Comparison of ENCODE assay signal across 32 mouse cellular contexts in the genomic region with DNA sequence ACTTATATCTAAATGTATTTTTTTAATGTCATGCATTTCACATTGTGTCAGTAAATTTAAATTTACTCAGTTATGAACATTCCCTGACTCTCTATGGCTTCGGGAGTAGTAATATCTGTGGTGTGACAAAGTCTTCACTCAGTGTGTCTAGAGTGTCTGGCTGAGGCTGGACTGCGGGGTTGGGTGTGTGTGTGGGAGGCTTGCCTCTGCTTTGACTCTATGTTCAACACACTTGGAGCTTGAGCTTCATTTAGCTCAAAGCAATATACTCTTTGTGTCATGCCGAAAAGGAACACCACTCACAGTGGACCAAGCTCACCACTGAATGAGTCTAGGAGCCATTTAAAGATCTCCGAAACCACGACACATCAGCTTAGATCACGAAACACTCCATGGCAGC. TPM values are rescaled to one million over a fixed set of nuclear protein-coding genes. Genes with fewer than 3 reads are reported as not detected.
"Had no signal": no experiment of that assay in that cellular context is flagged by ENCODE, and none has a peak within 500 bp of the region (broad histone marks: within the 10 kb centered on the region; RNA-seq: fewer than 3 reads in every experiment).

No protein-coding gene starts in this region.

- H3K4me1 ChIP-seq: limb, embryonic 13.5 days; limb, embryonic 15.5 days; liver, embryonic 12.5 days; liver, embryonic 15.5 days; lung, embryonic 15.5 days; midbrain, embryonic 10.5 days had no signal

- H3K4me3 ChIP-seq: limb, embryonic 10.5 days; limb, embryonic 12.5 days; limb, embryonic 13.5 days; limb, embryonic 15.5 days; liver, embryonic 12.5 days; liver, embryonic 13.5 days; liver, embryonic 15.5 days; lung, embryonic 15.5 days; megakaryocyte, embryonic 14.5 days; midbrain, embryonic 10.5 days; midbrain, embryonic 12.5 days; midbrain, embryonic 13.5 days; midbrain, embryonic 15.5 days; myocyte had no signal

- H3K9ac ChIP-seq: limb, embryonic 12.5 days; limb, embryonic 13.5 days; limb, embryonic 15.5 days; liver, embryonic 12.5 days; liver, embryonic 13.5 days; liver, embryonic 14.5 days; liver, embryonic 15.5 days; liver, postnatal 0 days; lung, embryonic 14.5 days; lung, embryonic 15.5 days; midbrain, embryonic 12.5 days; midbrain, embryonic 13.5 days; midbrain, embryonic 15.5 days had no signal

- H3K9me3 ChIP-seq: limb, embryonic 10.5 days; limb, embryonic 12.5 days; limb, embryonic 13.5 days; limb, embryonic 15.5 days; liver, embryonic 12.5 days; liver, embryonic 13.5 days; liver, embryonic 15.5 days; lung, embryonic 15.5 days; megakaryocyte, embryonic 14.5 days; midbrain, embryonic 10.5 days; midbrain, embryonic 12.5 days; midbrain, embryonic 13.5 days; midbrain, embryonic 15.5 days had no signal

- H3K27me3 ChIP-seq: limb, embryonic 12.5 days; limb, embryonic 13.5 days; limb, embryonic 15.5 days; liver, embryonic 13.5 days; liver, embryonic 15.5 days; lung, embryonic 15.5 days; midbrain, embryonic 15.5 days had no signal

- H3K27ac ChIP-seq: limb, embryonic 10.5 days; limb, embryonic 12.5 days; limb, embryonic 13.5 days; limb, embryonic 15.5 days; liver, embryonic 12.5 days; liver, embryonic 13.5 days; liver, embryonic 14.5 days; liver, embryonic 15.5 days; lung, embryonic 15.5 days; macrophage; midbrain, embryonic 10.5 days; midbrain, embryonic 12.5 days; midbrain, embryonic 13.5 days; midbrain, embryonic 15.5 days had no signal

- DNase-seq: left cerebral cortex, postnatal 4 days; liver; liver, embryonic 13.5 days; liver, postnatal 0 days; lung, adult 18-20 months; lung, adult 2 months; lung, embryonic 14.5 days; lung, postnatal 10 days; lung, postnatal 14 days; lung, postnatal 36 days; lung, postnatal 4 days; midbrain, embryonic 14.5 days had no signal

- H3K36me3 ChIP-seq: limb, embryonic 10.5 days; limb, embryonic 12.5 days; limb, embryonic 13.5 days; limb, embryonic 15.5 days; liver, embryonic 12.5 days; liver, embryonic 13.5 days; liver, embryonic 15.5 days; lung, embryonic 15.5 days; midbrain, embryonic 10.5 days; midbrain, embryonic 12.5 days; midbrain, embryonic 13.5 days; midbrain, embryonic 15.5 days had no signal

- ATAC-seq: liver, embryonic 12.5 days; liver, postnatal 0 days; lung, postnatal 0 days; midbrain, embryonic 13.5 days; midbrain, embryonic 15.5 days; midbrain, embryonic 16.5 days had no signal

- H3K4me2 ChIP-seq: limb, embryonic 12.5 days; limb, embryonic 13.5 days; limb, embryonic 15.5 days; liver, embryonic 11.5 days; liver, embryonic 12.5 days; liver, embryonic 13.5 days; liver, embryonic 15.5 days; lung, embryonic 14.5 days; lung, embryonic 15.5 days; midbrain, embryonic 11.5 days; midbrain, embryonic 12.5 days; midbrain, embryonic 13.5 days; midbrain, embryonic 15.5 days had no signal

RNA-seq across cellular contexts. Expression of a gene that starts 17.8 kb away (rescaled TPM):
- total RNA-seq: midbrain, postnatal 0 days had no signal
